Mouse (Mus musculus) brain, embryonic 14.5 days (tissue): ENCODE data around the gene Tnp1.

Experiments used
- CTCF ChIP-seq: fragments of 200-500 bp; IDR thresholded peaks from 2 replicates; pipeline ENCODE4 v1.5.1; 2012; ENCODE audit warnings: inconsistent platforms, mild to moderate bottlenecking, moderate library complexity, borderline replicate concordance; ENCODE audit not compliant: insufficient read depth, insufficient read length; ENCODE audit errors: extremely low read depth
- POLR2A ChIP-seq: fragments of 200-500 bp; IDR thresholded peaks from 2 replicates; pipeline ENCODE4 v1.6.1; 2012; ENCODE audit warnings: mild to moderate bottlenecking, inconsistent platforms, borderline replicate concordance; ENCODE audit not compliant: poor library complexity, insufficient read depth, insufficient read length, severe bottlenecking; ENCODE audit errors: extremely low read depth

- TF ChIP-seq CTCF (no peak), POLR2A (no peak)
Measured at GRCm38 (mm10) chr1:73026786-73027299, 11.1 kb upstream of the Tnp1 start.
